Mouse (Mus musculus): ENCODE results near the gene S1pr2. TPM values are rescaled to one million over a fixed set of nuclear protein-coding genes. Genes with fewer than 3 reads are reported as not detected.

S1pr2 gene
- total RNA-seq, 1 experiment from 2014 or later = 2.2 TPM

Other genes starting within 250 kb of the S1pr2 start
- gene Olfm2, start 230.4 kb downstream of the S1pr2 start, total RNA-seq (2017) = not detected in 2 replicates
- 0.27 TPM in 1 of 2 replicates, not detected in the other for gene Col5a3, start 161.7 kb downstream of the S1pr2 start, total RNA-seq (2017)
- gene Rdh8, start 158.3 kb downstream of the S1pr2 start, total RNA-seq (2017) = not detected in 2 replicates
- gene A230050P20Rik, start 108.1 kb downstream of the S1pr2 start, total RNA-seq (2017) = 25.7 and 27.9 TPM in 2 replicates
- gene Angptl6, start 97.1 kb downstream of the S1pr2 start, total RNA-seq (2017) = 0.50 and 1.7 TPM in 2 replicates
- gene Ppan, start 88.6 kb downstream of the S1pr2 start, total RNA-seq (2017) = 140 and 152 TPM in 2 replicates
- 188 and 215 TPM in 2 replicates for gene Eif3g, start 78.2 kb downstream of the S1pr2 start, total RNA-seq (2017)
- 271 and 309 TPM in 2 replicates for gene Dnmt1, start 16.9 kb downstream of the S1pr2 start, total RNA-seq (2017)
- gene Mrpl4, start 26.0 kb upstream of the S1pr2 start, total RNA-seq (2017) = 33.0 and 35.8 TPM in 2 replicates
- 9.1 and 14.8 TPM in 2 replicates for gene Icam1, start 39.2 kb upstream of the S1pr2 start, total RNA-seq (2017)
- gene Icam4, start 52.6 kb upstream of the S1pr2 start, total RNA-seq (2017) = 11.5 and 28.9 TPM in 2 replicates
- gene Icam5, start 55.3 kb upstream of the S1pr2 start, total RNA-seq (2017) = not detected in 2 replicates
- gene Zglp1, start 90.3 kb upstream of the S1pr2 start, total RNA-seq (2017) = 1.7 TPM in 1 of 2 replicates, not detected in the other
- gene Gm49373, start 96.3 kb upstream of the S1pr2 start, total RNA-seq (2017) = not detected in 2 replicates
- 48.3 and 54.3 TPM in 2 replicates for gene Fdx1l, start 96.8 kb upstream of the S1pr2 start, total RNA-seq (2017)
- gene Gm38431, start 115.2 kb upstream of the S1pr2 start, total RNA-seq (2017) = 4.4 and 8.4 TPM in 2 replicates
- 30.2 and 38.9 TPM in 2 replicates for gene Raver1, start 115.2 kb upstream of the S1pr2 start, total RNA-seq (2017)
- gene Tyk2, start 154.5 kb upstream of the S1pr2 start, total RNA-seq (2017) = 11.8 and 13.8 TPM in 2 replicates
- gene Cdc37, start 173.2 kb upstream of the S1pr2 start, total RNA-seq (2017) = 348 and 349 TPM in 2 replicates
- gene Pde4a, start 188.9 kb upstream of the S1pr2 start, total RNA-seq (2017) = 5.4 and 10.9 TPM in 2 replicates

All from common myeloid progenitor, adult 5-6 weeks (primary cell).